Mouse (Mus musculus): Measurements from ENCODE around the gene Fam198b. TPM values are rescaled to one million over a fixed set of nuclear protein-coding genes. Genes with fewer than 3 reads are reported as not detected.

Gene Fam198b
- polyA plus RNA-seq, 1 experiment from 2014 or later: 61.8 TPM

- Histone ChIP-seq H3K27me3 (replicated peaks) (no peaks in the 10 kb centered on the region), H3K36me3 (peaks cover 26% of the 10 kb centered on the region), H3K9ac (no peak overlapping the region), H3K9me3 (replicated peaks) (no peaks in the 10 kb centered on the region), H3K4me3 (no peak overlapping the region), H3K4me1 (replicated peaks) (peaks cover 65% of the 10 kb centered on the region), H3K27ac (ENCODE audit: poor library complexity, severe bottlenecking) (peak overlapping the region; percentile 76), H3K4me2 (no peak overlapping the region)
- WGBS: 48% methylated on average over 6 of the region's 6 CpGs
- ATAC-seq (ENCODE audit: insufficient number of reproducible peaks, low FRiP score): no peak
Measured at GRCm38 (mm10) chr3:79903803-79904202, 19.5 kb downstream of the Fam198b start.

- Histone ChIP-seq H3K27me3 (replicated peaks) (no peaks in the 10 kb centered on the region), H3K9ac (no peak overlapping the region), H3K4me1 (replicated peaks) (peaks cover 68% of the 10 kb centered on the region), H3K4me2 (no peak overlapping the region), H3K27ac (ENCODE audit: poor library complexity, severe bottlenecking) (peak overlapping the region; percentile 76), H3K9me3 (replicated peaks) (no peaks in the 10 kb centered on the region), H3K36me3 (peaks cover 30% of the 10 kb centered on the region), H3K4me3 (no peak overlapping the region)
- ATAC-seq (ENCODE audit: insufficient number of reproducible peaks, low FRiP score): no peak
- 70% methylated on average over 10 of the region's 10 CpGs for WGBS
Measured at GRCm38 (mm10) chr3:79904238-79904757, 20.0 kb downstream of the Fam198b start.

DNA sequence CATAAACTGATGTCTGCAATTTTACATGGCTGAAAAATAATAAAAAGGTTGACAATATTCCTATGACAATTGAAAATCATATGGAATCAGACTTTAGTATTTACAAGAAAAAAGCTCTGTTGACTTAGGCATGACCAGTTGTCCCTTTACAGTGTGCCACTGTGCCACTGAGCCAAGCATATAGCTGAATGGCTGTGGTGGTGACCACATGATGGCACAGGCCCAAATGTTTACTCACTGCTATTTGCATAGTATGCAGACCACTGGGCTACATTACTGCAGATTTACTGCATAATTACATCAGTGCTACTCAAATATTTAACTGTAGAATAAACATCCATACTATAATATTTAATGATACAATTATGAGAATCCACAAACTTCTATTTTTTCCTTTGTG lies 21.1 kb downstream of the Fam198b start:
- peaks cover 33% of the 10 kb centered on the region for H3K36me3 ChIP-seq
- H3K9me3 ChIP-seq (replicated peaks): no peaks in the 10 kb centered on the region
- H3K27ac ChIP-seq (ENCODE audit: poor library complexity, severe bottlenecking): no peak overlapping the region
- no peak overlapping the region for H3K4me2 ChIP-seq
- peaks cover 62% of the 10 kb centered on the region for H3K4me1 ChIP-seq (replicated peaks)
- H3K27me3 ChIP-seq (replicated peaks): no peaks in the 10 kb centered on the region
- H3K4me3 ChIP-seq: no peak overlapping the region
- no peak overlapping the region for H3K9ac ChIP-seq
- no peak for ATAC-seq (ENCODE audit: insufficient number of reproducible peaks, low FRiP score)

GRCm38 (mm10) chr3:79906250-79907045 lies 22.1 kb downstream of the Fam198b start:
- Histone ChIP-seq H3K27ac (ENCODE audit: poor library complexity, severe bottlenecking) (peak overlapping the region; percentile 27), H3K4me3 (no peak overlapping the region)
- no peak for ATAC-seq (ENCODE audit: insufficient number of reproducible peaks, low FRiP score)

DNA sequence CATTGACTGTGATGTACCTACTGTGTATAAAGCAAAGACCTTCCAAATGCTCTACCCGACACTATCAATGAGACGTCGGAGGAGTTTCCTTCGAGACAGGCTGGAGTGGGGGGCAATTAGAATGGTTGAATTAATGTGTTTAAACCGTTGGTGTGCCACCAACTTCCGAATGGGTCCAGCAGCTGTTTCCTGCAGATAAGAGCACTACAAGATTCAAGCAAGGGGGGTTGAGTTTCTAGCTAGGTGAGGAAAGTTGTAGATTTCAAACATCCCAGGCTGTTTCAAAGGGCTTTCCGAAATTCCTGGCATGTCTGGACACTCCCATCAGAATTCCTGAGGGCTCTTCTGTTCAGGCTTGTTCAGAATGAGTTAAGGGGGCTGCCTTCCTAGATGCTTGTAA lies 22.9 kb downstream of the Fam198b start:
- H3K9ac ChIP-seq: no peak overlapping the region

More at GRCm38 (mm10) chr3:79906250-79907045, 22.1 kb downstream of the Fam198b start:
- Histone ChIP-seq H3K9ac (no peak overlapping the region), H3K36me3 (peaks cover 36% of the 10 kb centered on the region), H3K4me2 (no peak overlapping the region), H3K9me3 (replicated peaks) (no peaks in the 10 kb centered on the region), H3K27me3 (replicated peaks) (no peaks in the 10 kb centered on the region), H3K4me1 (replicated peaks) (peaks cover 65% of the 10 kb centered on the region)
- 57% methylated on average over 5 of the region's 5 CpGs for WGBS

DNA sequence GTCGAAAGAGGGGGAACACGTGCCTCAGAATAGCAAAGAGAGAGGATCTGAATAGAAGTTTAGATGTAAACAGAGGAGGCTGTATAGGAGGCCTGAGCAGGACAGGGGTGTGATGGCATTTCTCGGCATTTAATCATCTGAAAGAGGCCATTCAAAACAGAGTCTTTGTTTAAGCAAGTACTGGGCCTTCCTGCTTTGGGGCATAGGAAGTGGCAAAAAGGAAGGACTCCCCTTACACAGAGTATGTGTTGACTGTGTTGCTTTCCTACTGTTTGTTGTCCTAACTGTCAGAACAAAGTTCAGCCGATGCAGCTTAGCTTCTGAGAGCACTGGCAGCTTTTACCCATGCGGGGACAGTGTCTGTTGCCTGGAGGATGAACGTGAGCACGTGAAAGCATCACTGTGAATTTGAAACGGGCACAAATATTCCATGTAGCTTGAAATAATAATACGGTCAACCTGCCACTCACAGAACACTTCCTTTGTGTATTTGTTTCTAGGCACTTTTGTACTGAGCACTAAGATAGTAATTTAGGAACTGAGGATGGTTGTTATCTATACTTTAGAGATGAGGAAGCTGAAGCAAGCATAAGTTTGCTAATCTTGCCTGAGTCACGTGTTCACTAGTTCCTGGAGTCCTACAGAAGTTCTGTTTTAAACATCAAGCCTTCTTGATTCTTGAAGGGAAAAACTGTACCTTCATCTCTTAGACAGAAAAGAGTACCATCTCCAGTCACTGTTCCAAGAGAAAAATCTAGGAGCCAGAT lies 26.2 kb downstream of the Fam198b start:
- Histone ChIP-seq H3K4me2 (no peak overlapping the region), H3K9ac (no peak overlapping the region), H3K9me3 (replicated peaks) (no peaks in the 10 kb centered on the region), H3K36me3 (peaks cover 46% of the 10 kb centered on the region), H3K27ac (ENCODE audit: poor library complexity, severe bottlenecking) (peak overlapping the region; percentile 30), H3K4me1 (replicated peaks) (peaks cover 52% of the 10 kb centered on the region), H3K27me3 (replicated peaks) (no peaks in the 10 kb centered on the region), H3K4me3 (no peak overlapping the region)
- 57% methylated on average over 10 of the region's 10 CpGs for WGBS
- ATAC-seq (ENCODE audit: insufficient number of reproducible peaks, low FRiP score): no peak

More for the DNA sequence above, 22.9 kb downstream of the Fam198b start:
- Histone ChIP-seq H3K4me3 (no peak overlapping the region), H3K27me3 (replicated peaks) (no peaks in the 10 kb centered on the region), H3K36me3 (peaks cover 36% of the 10 kb centered on the region), H3K4me1 (replicated peaks) (peaks cover 63% of the 10 kb centered on the region), H3K4me2 (peak overlapping the region; percentile 21), H3K27ac (ENCODE audit: poor library complexity, severe bottlenecking) (peak overlapping the region; percentile 27; the same call in 1 of the 2 replicates), H3K9me3 (replicated peaks) (no peaks in the 10 kb centered on the region)
- WGBS: 12% methylated on average over 7 of the region's 7 CpGs
- ATAC-seq (ENCODE audit: insufficient number of reproducible peaks, low FRiP score): peak; percentile 66

DNA sequence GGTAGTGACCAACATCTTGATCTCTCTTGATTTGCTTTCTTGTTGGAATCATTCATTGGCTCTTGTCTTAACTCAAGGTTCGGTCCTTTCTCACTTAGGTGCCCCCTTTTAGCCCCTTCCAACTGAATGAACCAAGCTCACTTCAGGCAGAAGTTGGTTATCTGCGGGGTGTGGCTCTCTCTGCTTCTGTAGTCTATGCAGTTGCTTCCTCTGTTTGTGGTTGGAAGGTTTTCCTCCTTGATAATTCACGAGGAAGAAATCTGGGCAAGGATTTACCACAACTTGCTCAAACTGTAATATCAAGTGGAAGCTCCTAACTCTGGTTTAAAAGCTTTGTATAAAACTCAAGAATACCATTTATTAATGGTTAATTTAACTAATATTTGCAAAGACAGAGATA lies 26.8 kb downstream of the Fam198b start:
- Histone ChIP-seq H3K4me3 (no peak overlapping the region), H3K4me1 (replicated peaks) (peaks cover 51% of the 10 kb centered on the region), H3K9me3 (replicated peaks) (no peaks in the 10 kb centered on the region), H3K9ac (no peak overlapping the region), H3K36me3 (peaks cover 52% of the 10 kb centered on the region), H3K27ac (ENCODE audit: poor library complexity, severe bottlenecking) (peak overlapping the region; percentile 30; the same call in 1 of the 2 replicates), H3K27me3 (replicated peaks) (no peaks in the 10 kb centered on the region), H3K4me2 (no peak overlapping the region)
- 57% methylated on average over 3 of the region's 3 CpGs for WGBS
- ATAC-seq (ENCODE audit: insufficient number of reproducible peaks, low FRiP score): no peak

- ATAC-seq (ENCODE audit: insufficient number of reproducible peaks, low FRiP score): no peak
- WGBS: 33% methylated on average over 5 of the region's 5 CpGs
- no peak overlapping the region for H3K4me2 ChIP-seq
- H3K4me3 ChIP-seq: no peak overlapping the region
- peaks cover 31% of the 10 kb centered on the region for H3K4me1 ChIP-seq (replicated peaks)
- no peak overlapping the region for H3K9ac ChIP-seq
- H3K9me3 ChIP-seq (replicated peaks): no peaks in the 10 kb centered on the region
- peaks cover 71% of the 10 kb centered on the region for H3K36me3 ChIP-seq
- no peak overlapping the region; the same call in 1 of the 2 replicates for H3K27ac ChIP-seq (ENCODE audit: poor library complexity, severe bottlenecking)
- H3K27me3 ChIP-seq (replicated peaks): no peaks in the 10 kb centered on the region
Measured at GRCm38 (mm10) chr3:79914012-79914411, 29.7 kb downstream of the Fam198b start.

DNA sequence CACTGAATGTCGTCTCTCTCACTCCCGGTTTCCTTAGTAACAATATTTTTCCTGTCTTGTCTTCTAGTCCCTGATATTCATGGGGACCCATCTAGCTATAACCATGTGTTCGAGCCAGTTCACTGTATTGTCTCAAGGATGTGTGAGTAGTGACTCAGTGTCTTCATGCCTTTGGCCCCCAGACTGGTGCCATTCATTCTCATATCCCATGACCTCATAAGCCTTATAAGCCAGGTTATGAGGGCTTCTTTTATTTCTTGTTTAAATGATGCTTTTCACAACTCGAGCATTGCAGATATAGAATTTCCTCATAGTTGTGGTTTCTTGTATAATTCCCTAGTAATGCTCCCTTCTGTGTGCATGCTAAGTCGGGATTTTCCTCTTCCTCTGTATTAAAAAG lies 31.9 kb downstream of the Fam198b start:
- Histone ChIP-seq H3K4me2 (no peak overlapping the region), H3K9ac (no peak overlapping the region), H3K27ac (ENCODE audit: poor library complexity, severe bottlenecking) (no peak overlapping the region), H3K4me3 (no peak overlapping the region), H3K36me3 (peaks cover 51% of the 10 kb centered on the region), H3K27me3 (replicated peaks) (no peaks in the 10 kb centered on the region), H3K4me1 (replicated peaks) (peaks cover 18% of the 10 kb centered on the region), H3K9me3 (replicated peaks) (no peaks in the 10 kb centered on the region)
- no peak for ATAC-seq (ENCODE audit: insufficient number of reproducible peaks, low FRiP score)
- WGBS: 81% methylated on average over 5 of the region's 5 CpGs

DNA sequence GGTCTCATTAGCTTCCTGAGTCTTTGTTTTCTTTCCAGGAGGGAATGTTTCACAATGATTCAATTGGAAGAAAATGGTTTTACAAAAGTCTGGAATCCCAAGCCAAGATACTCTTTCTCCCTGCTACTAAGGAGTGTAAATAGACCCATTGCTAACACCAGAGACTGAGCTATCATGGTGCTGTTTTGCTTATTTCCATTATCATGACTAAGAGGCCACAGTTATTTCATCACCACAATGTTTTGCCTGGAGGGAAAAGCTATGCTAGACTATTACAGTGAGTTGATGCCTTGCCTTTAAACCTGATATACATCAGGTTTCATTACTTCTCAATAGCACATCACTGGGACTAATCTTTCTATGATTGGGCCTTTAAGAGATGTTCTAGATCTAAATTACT lies 34.4 kb downstream of the Fam198b start:
- ATAC-seq (ENCODE audit: insufficient number of reproducible peaks, low FRiP score): no peak

DNA sequence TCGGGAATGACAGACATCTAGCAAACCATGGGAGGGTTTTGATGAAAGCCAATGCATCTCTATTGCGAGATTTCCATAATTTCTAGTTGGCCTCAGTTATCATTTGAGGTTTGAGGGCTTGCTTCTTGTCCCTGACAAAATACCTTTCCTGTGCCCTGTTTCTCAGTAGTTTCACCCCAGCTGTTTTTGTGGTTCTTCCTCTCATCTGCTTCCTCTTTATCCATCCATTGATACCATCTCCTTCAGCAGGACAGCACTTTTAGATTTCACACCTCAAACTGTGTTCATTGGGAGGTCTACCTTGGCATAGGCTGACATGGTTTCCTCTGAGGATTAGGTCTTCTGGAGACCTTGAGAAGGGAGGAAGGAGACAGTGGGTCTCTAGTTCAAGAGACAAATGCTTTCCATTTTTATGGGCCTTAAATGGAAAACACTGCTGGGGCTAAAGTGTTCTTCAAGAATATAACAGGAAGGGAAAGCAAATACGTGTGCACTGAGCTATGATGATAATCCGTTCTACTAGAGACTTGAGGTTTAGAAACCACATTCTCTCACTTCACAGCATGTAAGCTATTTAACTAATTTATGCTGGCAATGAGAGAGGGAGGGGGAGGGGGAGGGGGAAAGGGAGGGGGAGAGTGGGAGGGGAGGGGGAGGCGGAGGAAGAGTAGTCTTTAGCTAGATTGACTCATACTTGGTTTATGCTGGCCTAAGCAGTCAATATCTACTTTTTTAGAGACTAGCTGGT lies 41.8 kb downstream of the Fam198b start:
- H3K27me3 ChIP-seq (replicated peaks): no peaks in the 10 kb centered on the region
- ATAC-seq (ENCODE audit: insufficient number of reproducible peaks, low FRiP score): no peak
- no peak overlapping the region for H3K9ac ChIP-seq
- peak overlapping the region; percentile 85 for H3K27ac ChIP-seq (ENCODE audit: poor library complexity, severe bottlenecking)
- H3K9me3 ChIP-seq (replicated peaks): no peaks in the 10 kb centered on the region
- no peak overlapping the region for H3K4me2 ChIP-seq
- H3K4me3 ChIP-seq: no peak overlapping the region
- H3K36me3 ChIP-seq: peaks cover 8% of the 10 kb centered on the region
- H3K4me1 ChIP-seq (replicated peaks): peaks cover 57% of the 10 kb centered on the region
- WGBS: 67% methylated on average over 5 of the region's 5 CpGs

More for the DNA sequence above, 34.4 kb downstream of the Fam198b start:
- H3K36me3 ChIP-seq: peaks cover 41% of the 10 kb centered on the region
- H3K4me1 ChIP-seq (replicated peaks): peaks cover 28% of the 10 kb centered on the region
- no peaks in the 10 kb centered on the region for H3K27me3 ChIP-seq (replicated peaks)
- no peaks in the 10 kb centered on the region for H3K9me3 ChIP-seq (replicated peaks)
- H3K4me2 ChIP-seq: no peak overlapping the region
- H3K4me3 ChIP-seq: no peak overlapping the region
- H3K9ac ChIP-seq: no peak overlapping the region
- no peak overlapping the region for H3K27ac ChIP-seq (ENCODE audit: poor library complexity, severe bottlenecking)
